Mouse (Mus musculus): ENCODE results near the gene Trim2. TPM values are rescaled to one million over a fixed set of nuclear protein-coding genes. Genes with fewer than 3 reads are reported as not detected.

Gene Trim2
- polyA plus RNA-seq (2015; fragmentation: Nextera tagmentation; extraction: Ambion mirVana), result 158 and 159 TPM in 2 replicates

DNA sequence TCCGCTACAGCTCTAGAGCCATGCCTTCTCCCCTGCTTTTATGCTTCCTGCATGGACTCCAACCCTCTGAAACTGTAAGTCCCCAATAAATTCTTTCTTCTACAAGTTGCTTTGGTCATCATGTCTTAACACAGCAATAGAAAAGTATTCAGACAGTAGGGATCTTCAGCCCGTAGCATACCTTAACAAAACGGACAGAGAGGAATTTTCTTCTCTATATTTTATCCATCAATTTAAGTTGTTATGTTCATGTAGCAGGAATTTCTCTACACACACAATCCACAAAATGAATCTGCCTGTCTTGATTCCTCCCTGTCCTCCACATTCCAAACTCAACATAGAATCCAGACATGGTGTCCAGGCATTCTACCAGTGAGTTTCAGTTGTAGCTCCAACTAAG is at the start of gene Trim2:
Trim2 (minus strand) TSS at position 101 of the 400 bp plus-strand sequence.
- no peak within 1 kb of the TSS for H3K9ac ChIP-seq
- no peaks in the 10 kb centered on the region for H3K36me3 ChIP-seq (replicated peaks)
- peaks cover 42% of the 10 kb centered on the region for H3K4me1 ChIP-seq
- no peaks in the 10 kb centered on the region for H3K27me3 ChIP-seq (replicated peaks)
- peak within 1 kb of the TSS; percentile 48 for H3K4me3 ChIP-seq
- 84% methylated on average over 3 of the region's 3 CpGs for WGBS
- H3K4me2 ChIP-seq, result peak within 1 kb of the TSS; percentile 66
- H3K9me3 ChIP-seq, result no peaks in the 10 kb centered on the region
- peak within 1 kb of the TSS; percentile 83 for H3K27ac ChIP-seq
- ATAC-seq (replicated peaks), result no peak

DNA sequence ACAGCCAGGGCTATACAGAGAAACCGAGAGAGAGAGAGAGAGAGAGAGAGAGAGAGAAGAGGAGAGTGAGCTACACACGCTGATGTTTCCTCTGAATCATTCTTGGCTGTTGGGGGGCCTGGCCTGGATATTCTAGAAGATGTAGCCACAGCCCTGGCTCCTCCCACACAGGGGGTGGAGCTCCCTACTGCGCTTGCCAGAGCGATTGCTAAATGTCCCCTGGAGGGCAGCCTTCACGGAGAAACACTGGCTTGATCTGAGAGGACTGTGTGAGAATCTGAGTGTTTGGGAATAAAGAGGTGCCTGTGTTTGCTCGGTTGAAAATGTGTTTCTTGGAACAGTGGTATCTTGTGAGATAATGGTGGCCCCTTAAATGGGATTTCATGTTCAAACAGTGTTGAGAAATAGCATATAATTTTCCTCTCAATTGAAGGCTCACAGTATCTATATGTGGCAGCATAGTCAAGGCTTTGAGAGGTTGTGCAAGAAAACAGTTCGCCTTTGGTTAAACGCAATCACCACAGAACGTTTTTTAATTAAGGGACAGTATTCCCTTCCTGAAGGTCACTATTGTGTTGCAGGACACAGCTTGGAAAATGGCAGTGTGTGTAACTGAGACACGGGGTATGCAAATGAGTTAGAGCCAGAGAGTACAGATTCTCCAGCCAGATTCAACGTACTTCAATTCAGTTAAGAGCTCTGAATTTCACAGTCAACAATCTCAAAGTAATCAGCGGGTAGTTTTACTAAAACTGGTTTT is 49.4 kb upstream of the Trim2 start:
- Histone ChIP-seq H3K4me2 (no peak overlapping the region), H3K9me3 (no peaks in the 10 kb centered on the region), H3K27ac (no peak overlapping the region), H3K27me3 (replicated peaks) (no peaks in the 10 kb centered on the region), H3K4me3 (no peak overlapping the region), H3K4me1 (no peaks in the 10 kb centered on the region), H3K36me3 (replicated peaks) (no peaks in the 10 kb centered on the region), H3K9ac (no peak overlapping the region)
- 48% methylated on average over 12 of the region's 12 CpGs for WGBS
- ATAC-seq (replicated peaks), result 0 out of 2 replicates have a peak, but pooled peaks have one; percentile 30

DNA sequence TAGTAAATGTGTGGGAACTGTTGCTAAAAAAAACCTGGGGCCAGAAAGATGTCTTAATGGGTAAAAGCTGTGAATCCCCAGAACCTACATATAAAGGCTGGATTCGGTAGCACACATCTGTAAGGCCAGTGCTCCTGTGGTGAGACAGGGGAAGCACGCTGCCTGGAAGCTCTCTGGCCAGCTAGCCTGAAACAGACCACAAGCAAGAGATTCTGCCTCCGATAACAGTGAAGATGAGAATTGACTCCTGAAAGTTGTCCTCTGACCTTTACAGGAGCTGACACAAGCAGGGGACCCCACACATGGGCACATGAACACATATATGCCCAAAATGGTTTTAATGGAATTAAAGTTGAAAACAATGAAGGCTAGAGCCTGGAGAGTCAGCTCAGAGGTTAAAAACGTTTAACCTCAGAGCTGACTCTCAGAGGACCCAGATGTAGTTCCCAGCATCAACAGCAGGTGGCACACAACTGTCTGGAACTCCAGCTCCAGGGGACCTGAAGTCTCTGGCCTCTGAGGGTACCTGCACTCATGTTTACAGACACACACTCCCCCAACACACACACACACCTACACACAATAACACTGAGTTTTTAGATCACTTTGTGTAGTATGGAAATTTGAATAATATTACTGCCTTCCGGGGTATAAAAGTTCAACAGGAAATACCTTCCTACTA is 45.8 kb upstream of the Trim2 start:
- WGBS, result 43% methylated on average over 5 of the region's 5 CpGs
- Histone ChIP-seq H3K9ac (no peak overlapping the region), H3K27ac (no peak overlapping the region), H3K4me1 (no peaks in the 10 kb centered on the region), H3K36me3 (replicated peaks) (no peaks in the 10 kb centered on the region), H3K4me3 (no peak overlapping the region), H3K9me3 (no peaks in the 10 kb centered on the region), H3K4me2 (no peak overlapping the region), H3K27me3 (replicated peaks) (no peaks in the 10 kb centered on the region)
- no peak for ATAC-seq (replicated peaks)

DNA sequence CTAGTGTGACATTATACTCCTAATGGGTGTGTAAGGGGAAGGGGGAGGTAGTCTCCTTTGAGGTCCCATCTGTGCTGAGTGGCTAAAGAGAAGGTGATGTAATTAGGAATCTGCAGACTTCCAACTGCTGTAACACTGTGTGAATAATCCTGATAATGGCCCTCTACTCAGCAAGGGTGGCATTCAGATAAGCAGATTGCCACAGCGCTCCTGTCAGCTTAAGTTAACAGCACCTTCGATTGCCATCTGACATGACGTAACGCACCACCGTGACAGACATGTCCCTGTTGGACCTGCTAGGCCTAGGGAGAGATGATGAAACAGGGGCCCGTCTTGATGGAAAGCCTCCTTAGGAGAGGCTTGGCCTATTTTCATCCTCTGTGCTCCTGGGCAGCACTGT is 43.6 kb upstream of the Trim2 start:
- Histone ChIP-seq H3K4me1 (peaks cover 6% of the 10 kb centered on the region), H3K27ac (no peak overlapping the region), H3K27me3 (replicated peaks) (no peaks in the 10 kb centered on the region), H3K9me3 (no peaks in the 10 kb centered on the region), H3K36me3 (replicated peaks) (no peaks in the 10 kb centered on the region), H3K4me3 (no peak overlapping the region), H3K4me2 (no peak overlapping the region), H3K9ac (no peak overlapping the region)
- 69% methylated on average over 6 of the region's 6 CpGs for WGBS
- ATAC-seq (replicated peaks), result no peak

DNA sequence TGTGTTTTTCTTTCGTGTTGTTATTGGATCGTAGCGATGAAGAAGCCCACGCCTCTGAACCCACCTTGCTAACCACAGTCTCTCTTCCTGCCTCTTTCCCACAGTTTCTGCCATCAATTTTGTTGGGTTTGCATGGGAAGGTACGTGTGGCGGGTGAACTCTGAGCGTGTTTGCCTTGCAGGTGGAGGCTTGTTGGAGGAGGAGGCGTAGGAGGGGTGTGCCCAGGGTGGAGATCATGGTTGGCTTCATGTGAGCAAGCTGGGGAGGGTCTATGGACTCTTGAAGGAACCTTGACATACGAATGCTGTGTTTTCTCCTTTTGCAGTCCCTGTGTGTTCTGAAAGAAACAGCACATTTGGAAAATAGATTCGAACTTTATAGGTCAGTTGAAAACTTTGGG is 43.1 kb upstream of the Trim2 start:
- WGBS, result 94% methylated on average over 10 of the region's 10 CpGs
- Histone ChIP-seq H3K4me1 (peaks cover 9% of the 10 kb centered on the region), H3K9me3 (no peaks in the 10 kb centered on the region), H3K4me3 (no peak overlapping the region), H3K9ac (no peak overlapping the region), H3K27me3 (replicated peaks) (no peaks in the 10 kb centered on the region), H3K27ac (no peak overlapping the region), H3K36me3 (replicated peaks) (no peaks in the 10 kb centered on the region), H3K4me2 (no peak overlapping the region)
- no peak for ATAC-seq (replicated peaks)

DNA sequence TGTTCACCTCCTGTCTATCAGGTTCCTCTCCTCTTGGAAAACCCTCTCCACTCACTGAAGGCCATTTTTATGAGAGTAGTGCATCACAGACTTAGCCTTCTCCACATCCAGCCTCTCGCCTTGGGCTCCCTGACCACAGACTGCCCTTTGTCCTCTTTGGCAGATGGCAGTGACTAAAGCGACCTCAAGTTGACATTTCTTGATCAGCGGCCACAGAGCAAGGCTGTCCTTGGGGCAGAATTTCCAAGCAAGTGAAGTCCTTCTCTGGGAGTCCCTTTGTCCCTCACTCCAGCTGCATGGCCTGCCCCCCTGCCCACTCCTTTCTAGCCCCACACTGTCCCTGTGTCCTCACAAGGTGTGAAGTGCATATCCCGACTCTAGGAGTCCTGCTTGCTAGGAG is 40.7 kb upstream of the Trim2 start:
- ATAC-seq (replicated peaks), result no peak
- H3K9me3 ChIP-seq, result no peaks in the 10 kb centered on the region
- H3K4me2 ChIP-seq, result no peak overlapping the region

DNA sequence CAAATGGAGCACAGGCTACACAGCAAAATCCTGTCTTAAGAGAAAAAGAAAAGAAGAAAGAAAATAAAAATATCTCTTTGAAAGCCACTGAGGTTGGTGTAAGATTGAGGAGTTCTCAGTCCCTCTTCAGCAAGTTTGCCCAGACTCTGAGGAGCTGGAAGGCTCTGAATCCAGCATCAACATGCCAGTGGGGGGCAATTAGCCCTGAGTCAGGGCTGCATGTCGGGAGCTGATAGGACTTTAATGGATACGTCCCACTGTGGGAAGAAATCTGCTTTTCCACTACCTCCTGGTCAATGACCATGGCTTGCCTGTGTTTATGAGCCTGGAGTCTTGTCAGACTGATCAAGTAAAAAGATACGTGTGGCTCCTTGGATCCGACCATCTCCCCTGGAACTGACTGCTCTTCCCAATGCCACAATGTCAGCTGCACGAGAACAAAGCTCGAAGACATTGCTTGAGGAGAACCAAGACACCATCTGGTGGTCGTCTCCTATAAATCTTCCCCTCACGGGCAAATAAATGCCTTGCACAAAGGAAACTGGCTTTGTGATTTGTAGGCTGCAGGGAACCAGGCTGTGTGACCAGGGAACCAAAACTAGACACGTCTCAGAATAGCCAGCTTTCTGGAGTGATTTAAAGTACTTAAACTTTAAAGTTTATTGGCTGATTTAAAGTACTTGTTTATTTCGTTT is 39.9 kb upstream of the Trim2 start:
- Histone ChIP-seq H3K4me2 (no peak overlapping the region), H3K4me1 (peaks cover 9% of the 10 kb centered on the region)
- 23% methylated on average over 10 of the region's 10 CpGs for WGBS

More for the DNA sequence above, 40.7 kb upstream of the Trim2 start:
- Histone ChIP-seq H3K27ac (no peak overlapping the region), H3K36me3 (replicated peaks) (no peaks in the 10 kb centered on the region), H3K27me3 (replicated peaks) (no peaks in the 10 kb centered on the region), H3K9ac (no peak overlapping the region), H3K4me3 (no peak overlapping the region), H3K4me1 (peaks cover 9% of the 10 kb centered on the region)
- 82% methylated on average over 4 of the region's 4 CpGs for WGBS

DNA sequence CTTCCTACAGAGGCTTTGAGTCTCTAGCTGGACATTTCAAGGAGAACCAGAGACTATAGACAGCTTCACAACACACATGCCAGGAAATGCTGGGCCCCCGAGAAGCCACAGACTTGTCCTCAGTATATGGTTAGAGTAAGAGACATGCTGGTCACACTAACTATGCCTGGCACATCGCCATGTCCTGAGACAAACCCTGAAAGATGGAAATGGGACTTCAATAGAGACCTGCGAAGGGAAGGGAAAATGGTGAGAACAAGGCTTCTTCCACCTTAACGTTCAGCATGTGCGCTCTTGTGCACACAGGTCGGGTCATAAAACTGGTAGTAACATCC is 38.9 kb upstream of the Trim2 start:
- Histone ChIP-seq H3K9ac (no peak overlapping the region), H3K4me2 (peak overlapping the region; percentile 72)
- WGBS, result 52% methylated on average over 6 of the region's 6 CpGs

More for the DNA sequence above, 39.9 kb upstream of the Trim2 start:
- ATAC-seq (replicated peaks), result no peak
- no peaks in the 10 kb centered on the region for H3K9me3 ChIP-seq
- no peaks in the 10 kb centered on the region for H3K36me3 ChIP-seq (replicated peaks)
- no peak overlapping the region for H3K27ac ChIP-seq
- no peak overlapping the region for H3K4me3 ChIP-seq
- H3K27me3 ChIP-seq (replicated peaks), result no peaks in the 10 kb centered on the region
- no peak overlapping the region for H3K9ac ChIP-seq

DNA sequence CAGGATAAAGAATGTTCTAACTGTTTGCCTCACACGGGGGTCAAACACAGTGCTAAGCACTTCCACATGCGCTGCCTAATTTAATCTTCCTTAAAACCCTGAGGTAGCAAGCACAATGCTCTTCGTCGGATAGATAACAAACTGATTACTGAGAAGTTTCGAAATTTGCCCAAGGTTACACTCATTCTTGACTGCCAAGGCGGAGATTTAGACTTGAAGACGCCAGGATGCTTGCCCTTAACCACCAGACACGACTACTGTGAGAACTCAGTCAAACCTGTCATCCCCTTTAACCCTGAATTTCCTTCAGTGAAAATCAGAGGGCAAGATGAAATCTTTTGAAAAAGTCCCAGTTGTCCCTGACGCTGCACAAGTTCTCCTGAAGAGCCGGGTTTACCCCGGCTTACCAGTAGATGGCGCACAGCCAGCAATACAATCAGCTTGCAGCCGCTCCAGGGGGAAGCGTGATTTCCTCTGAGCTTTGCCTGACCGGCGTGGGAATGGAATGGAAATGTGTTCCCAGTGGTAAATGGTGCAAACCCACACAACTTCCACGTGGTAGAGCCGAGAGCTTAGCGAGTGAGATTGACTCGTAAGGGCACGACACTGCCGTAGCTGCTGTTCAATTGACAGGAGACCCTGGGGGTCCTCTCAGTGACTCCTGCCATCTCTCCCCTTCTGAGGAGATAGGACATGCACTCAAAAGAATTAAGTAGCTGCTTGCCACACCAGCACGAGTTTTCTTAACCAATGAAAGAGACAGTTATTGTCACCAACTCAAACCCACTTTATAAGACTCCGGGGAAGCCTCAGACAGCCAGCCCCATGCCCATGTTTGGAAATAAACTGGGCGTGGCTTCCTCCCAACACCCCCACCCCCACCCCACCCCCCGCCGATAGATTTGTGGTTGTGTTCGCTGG is 38.3 kb upstream of the Trim2 start:
- H3K27ac ChIP-seq, result no peak overlapping the region
- H3K27me3 ChIP-seq (replicated peaks), result no peaks in the 10 kb centered on the region
- 14% methylated on average over 28 of the region's 28 CpGs for whole genome bisulfite sequencing
- ATAC-seq (replicated peaks), result peak; percentile 74
- H3K4me2 ChIP-seq, result peak overlapping the region; percentile 72
- no peaks in the 10 kb centered on the region for H3K36me3 ChIP-seq (replicated peaks)
- peaks cover 9% of the 10 kb centered on the region for H3K4me1 ChIP-seq
- H3K9me3 ChIP-seq, result no peaks in the 10 kb centered on the region
- 0 out of 2 replicates have a peak overlapping the region, but pooled peaks have one; percentile 35 for H3K9ac ChIP-seq
- peak overlapping the region; percentile 39 for H3K4me3 ChIP-seq

More for the DNA sequence above, 38.9 kb upstream of the Trim2 start:
- peaks cover 9% of the 10 kb centered on the region for H3K4me1 ChIP-seq
- H3K4me3 ChIP-seq, result no peak overlapping the region
- no peak overlapping the region for H3K27ac ChIP-seq
- ATAC-seq (replicated peaks), result peak; percentile 22; the same call in 1 of the 2 replicates
- H3K9me3 ChIP-seq, result no peaks in the 10 kb centered on the region
- no peaks in the 10 kb centered on the region for H3K27me3 ChIP-seq (replicated peaks)
- H3K36me3 ChIP-seq (replicated peaks), result no peaks in the 10 kb centered on the region

DNA sequence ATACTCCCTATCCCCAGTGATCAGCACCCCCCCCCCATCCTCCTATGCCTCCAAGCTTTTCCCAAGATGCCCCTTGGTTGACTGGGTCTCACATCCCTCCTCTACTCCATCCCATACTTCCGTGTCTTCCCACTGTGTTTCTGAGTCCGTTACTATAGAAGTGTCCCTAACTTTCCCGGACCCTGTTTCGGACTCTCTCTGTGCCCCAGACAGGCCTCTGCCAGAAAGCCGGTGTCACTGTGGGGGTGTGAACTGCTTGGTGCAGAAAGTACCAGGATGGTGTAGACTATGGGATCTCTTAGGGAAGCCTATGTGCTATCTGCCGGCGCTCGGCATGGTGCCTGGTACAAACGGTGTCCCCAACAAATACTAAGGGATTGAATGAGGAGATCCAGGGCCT is 36.4 kb upstream of the Trim2 start:
- no peak overlapping the region for H3K4me2 ChIP-seq
- 94% methylated on average over 9 of the region's 9 CpGs for WGBS
- no peaks in the 10 kb centered on the region for H3K9me3 ChIP-seq
- H3K27ac ChIP-seq, result no peak overlapping the region
- H3K36me3 ChIP-seq (replicated peaks), result no peaks in the 10 kb centered on the region
- peaks cover 9% of the 10 kb centered on the region for H3K4me1 ChIP-seq
- no peak overlapping the region for H3K4me3 ChIP-seq
- H3K27me3 ChIP-seq (replicated peaks), result no peaks in the 10 kb centered on the region
- H3K9ac ChIP-seq, result no peak overlapping the region
- no peak for ATAC-seq (replicated peaks)

DNA sequence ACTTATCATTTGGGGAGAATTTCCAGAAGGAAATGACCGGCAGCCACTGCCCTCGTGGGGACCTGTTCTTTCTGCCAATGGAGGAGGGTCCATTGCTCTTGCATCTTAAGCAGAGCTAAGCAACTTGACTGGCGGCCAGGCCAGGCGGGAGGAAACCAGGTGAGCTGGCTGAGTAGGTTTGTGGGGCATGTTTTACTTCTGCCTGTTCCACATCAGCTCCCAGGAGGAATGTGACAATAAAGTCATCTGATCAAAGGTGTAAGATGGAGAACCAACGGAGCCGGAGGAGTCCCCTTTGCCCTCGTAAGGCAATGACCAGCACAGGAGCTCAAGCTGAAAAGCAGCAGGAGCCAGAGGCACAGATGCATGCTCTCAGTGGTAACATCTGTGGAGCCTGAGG is 35.1 kb upstream of the Trim2 start:
- H3K4me2 ChIP-seq, result no peak overlapping the region
- H3K4me1 ChIP-seq, result peaks cover 9% of the 10 kb centered on the region
- H3K9ac ChIP-seq, result no peak overlapping the region
- H3K4me3 ChIP-seq, result no peak overlapping the region
- 68% methylated on average over 7 of the region's 7 CpGs for WGBS
- H3K27me3 ChIP-seq (replicated peaks), result no peaks in the 10 kb centered on the region
- H3K36me3 ChIP-seq (replicated peaks), result no peaks in the 10 kb centered on the region
- ATAC-seq (replicated peaks), result no peak
- no peak overlapping the region for H3K27ac ChIP-seq
- H3K9me3 ChIP-seq, result no peaks in the 10 kb centered on the region
